Mouse (Mus musculus): ENCODE results near the gene Poc1a.

The Poc1a gene

DNA sequence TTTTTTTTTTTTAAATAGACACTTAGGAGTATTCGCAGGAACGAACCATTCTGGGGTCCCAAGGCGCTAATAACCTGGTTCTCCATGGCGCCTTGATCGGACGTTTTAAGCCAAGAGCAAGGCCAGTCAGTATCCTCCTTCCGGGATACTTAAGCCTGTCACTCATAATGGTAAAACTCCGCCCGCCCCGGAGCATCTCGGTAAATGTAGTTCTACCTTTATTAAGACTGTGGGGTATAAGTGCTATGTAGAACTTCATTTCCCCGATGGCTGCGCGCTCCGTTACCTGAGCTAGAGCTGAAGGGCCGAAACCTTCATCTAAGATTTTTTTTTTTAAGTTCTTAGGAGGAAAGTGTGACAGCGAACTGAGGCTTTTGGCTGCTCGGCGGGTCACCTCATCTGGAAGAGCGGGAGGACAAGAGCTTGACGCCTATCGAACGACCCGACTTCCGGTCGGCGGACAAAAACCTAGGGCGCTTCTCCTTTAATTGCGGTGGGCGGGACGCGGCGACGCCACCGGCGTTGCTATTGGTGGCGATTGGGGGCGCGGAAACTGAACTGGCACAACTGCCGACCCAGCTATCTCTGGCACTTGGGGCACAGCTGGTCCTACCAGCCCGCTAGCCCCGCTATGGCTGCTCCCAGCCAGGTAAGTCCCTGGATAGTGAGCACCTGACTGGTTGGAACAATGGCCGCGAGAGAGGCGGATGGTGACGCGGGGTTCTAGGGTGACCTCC lies at the start of gene Poc1a:
Gene Poc1a (plus strand): TSS at position 254 of the 737 bp plus-strand sequence.
- DNase-seq = peak; percentile 94 to 97

DNA sequence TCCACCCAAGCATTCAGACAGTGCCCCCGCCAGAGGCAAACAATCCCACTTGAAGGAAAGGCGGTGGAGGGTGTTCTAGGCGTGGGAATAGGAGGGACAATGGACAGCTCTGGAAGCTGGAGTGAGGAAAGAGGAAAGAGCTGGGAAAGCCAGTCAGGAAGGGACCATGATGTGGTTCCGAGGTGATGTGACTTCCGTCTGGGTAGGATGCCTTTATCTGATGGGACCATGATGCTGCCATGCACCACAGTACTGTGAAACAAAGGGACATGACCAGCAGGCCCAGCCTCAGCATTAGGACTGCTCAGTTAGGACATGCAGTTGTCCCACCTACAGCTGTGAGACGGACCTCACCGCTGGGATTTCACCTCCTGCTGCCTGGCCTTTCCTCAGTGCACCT lies 49.6 kb upstream of the Poc1a start:
- DNase-seq = no peak

DNA sequence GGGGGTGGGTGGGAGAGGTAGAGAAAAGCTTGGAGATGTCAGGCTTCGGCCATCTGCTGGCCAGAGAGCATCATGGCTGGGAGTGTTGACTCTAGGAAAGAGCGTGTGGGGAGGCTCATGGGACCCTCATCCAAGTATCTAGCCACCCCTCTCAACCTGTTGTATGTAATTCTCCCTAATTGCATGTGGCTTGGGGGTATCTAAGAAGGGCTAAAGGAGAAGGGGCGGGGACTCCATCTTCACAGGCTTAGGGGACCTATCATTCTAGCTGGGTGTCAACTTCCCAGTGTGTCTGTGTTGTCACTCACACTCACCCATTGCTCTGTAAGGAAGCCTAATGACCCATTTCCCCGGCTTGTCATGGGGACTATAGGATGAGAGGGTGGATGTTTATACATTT lies 49.0 kb upstream of the Poc1a start:
- DNase-seq = no peak

GRCm38 (mm10) chr9:106232956-106233355 lies 47.9 kb upstream of the Poc1a start:
- DNase-seq = no peak

DNA sequence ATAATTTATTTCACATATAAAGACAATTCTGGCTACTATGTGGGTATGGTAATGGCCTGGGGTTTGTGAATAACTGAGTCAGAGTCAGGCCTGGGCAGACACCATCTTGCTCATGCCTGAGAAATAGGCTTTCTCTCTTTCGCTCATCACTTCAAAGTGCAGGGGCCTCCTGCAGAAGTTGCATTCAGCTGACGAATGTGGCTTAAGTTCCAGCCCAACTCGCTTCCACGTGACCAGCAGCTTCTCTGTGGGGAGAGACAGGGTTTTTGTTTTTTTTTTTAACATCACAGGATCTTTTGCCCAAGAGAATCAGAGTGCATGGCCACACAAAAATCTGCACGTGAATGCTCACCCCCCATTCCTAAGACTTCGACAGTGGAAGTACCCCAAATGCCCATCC lies 46.9 kb upstream of the Poc1a start:
- DNase-seq = no peak

DNA sequence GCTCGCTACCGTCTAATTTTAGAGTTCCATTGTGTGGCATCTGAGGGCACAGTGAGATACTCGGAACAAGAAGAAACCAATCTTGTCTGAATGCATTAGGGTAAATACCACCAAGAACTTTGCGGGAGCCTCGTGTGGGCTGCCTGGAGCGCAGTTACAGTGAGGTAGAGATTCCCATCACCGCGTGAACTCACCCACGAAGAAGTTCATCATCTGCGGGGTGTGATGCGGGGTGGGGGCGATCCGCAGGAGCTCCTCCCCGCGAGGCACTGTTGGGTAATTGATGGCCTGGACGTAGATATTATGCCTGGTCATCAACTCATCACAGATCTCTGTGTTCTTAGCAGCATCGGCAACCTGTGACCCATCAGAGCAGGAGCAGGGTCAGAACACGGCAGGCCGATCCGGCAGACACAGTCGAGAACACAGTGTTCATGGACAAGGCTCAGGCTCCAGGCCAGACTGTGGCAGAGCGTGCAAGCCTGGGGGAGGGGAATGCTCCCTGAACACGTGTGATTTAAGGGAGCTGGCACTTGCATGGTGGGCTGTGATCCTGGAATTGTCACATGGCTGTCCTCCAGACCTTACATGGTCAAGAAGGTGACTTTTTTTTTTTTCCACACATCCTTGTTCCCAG lies 45.5 kb upstream of the Poc1a start:
- peak; percentile 81 to 88 for DNase-seq

DNA sequence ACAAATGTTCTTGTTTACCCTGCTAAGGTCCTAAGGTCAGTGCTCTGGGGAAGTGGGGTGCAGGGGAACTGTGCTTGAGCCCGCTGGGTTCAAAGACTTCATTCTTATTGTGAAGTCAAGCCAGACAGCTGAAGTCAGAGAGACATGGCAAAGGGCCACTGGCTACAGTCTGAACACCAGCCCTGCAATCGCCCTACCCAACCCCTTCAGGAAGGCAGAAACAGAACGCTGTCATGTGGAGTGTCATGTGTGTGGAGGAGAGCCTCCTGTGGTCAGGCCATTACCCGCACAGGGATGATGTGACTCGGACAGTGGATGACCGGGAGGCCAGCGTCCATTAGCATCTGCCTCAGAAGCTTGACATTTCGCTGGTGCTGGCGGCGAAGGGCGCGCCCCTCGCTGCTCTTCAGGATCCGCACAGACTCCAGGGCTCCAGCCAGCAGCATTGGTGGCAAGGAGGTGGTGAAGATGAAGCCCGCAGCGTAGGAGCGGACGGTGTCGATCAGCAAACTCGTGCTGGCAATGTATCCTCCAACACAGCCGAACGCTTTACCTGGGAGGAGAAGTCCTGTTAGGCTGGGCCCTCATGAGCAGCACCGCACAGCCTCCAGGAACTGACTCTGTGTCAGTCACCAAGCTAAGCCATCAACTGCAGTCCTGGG lies 44.6 kb upstream of the Poc1a start:
- peak; percentile 79 to 88 for DNase-seq

- DNase-seq = peak; percentile 53 to 82
Measured at GRCm38 (mm10) chr9:106236818-106237211, 44.0 kb upstream of the Poc1a start.

GRCm38 (mm10) chr9:106237401-106237800 lies 43.5 kb upstream of the Poc1a start:
- DNase-seq = no peak

DNA sequence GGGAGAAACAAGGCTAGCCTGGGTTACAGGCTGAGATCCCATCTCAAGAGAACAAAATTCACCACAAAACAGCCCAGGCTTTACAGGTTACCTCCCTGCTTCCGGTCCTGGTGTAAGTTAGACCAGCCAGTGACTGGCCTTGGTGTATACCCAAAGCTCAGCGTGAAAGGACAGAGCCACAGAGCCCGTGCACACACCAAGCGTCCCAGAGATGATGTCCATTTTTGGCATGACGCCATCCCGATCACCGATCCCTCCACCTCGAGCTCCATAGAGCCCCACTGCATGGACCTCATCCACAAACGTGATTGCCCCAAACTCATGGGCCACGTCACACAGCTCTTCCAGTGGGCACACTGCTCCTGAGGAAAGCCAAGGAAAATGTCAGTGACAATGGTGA lies 43.0 kb upstream of the Poc1a start:
- no peak for DNase-seq

GRCm38 (mm10) chr9:106241541-106242164 lies 39.2 kb upstream of the Poc1a start:
- DNase-seq = peak; percentile 80 to 86

GRCm38 (mm10) chr9:106242813-106243488 lies 37.9 kb upstream of the Poc1a start:
- peak in 1 of 2 experiments; percentile 50 for DNase-seq

DNA sequence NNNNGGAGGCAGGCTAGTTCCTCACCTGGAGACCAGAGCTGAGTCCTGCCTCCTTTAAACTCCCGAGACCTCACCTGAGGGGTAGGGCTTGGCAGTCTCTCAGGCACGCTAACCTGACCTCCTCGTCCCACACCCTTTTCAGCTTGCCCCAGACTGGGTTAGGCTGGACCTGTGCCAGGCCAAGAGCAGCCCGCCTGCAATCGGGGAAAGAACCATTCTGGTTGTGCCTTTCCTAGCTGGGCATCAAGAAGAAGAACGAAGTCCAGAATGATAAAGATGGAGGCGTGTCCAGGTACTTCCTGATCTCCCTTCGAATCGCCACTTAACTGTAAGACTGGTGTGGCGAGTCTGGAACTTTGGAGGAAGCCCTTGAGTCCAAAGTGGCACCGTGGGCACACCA lies 31.3 kb upstream of the Poc1a start:
- DNase-seq = peak in 1 of 2 experiments; percentile 58

DNA sequence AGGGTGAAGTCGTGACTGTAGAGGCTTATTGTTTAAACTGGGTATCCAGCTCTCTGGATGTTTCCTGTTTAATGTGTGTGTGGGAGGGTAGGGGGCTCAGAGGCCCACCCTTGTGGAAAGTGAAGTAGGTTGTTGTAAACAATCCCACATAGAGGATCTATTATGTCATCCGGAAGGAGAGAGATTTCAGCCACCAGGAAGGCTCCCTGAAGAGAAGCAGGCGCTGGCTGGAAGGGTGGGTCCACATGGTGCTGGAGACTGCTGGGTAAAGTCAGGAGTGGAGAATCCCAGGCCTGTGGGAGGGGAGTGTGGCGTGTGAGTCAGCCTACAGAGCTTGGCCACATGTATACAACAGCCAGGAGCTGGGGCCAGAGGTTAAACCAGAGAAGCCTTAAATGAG lies 30.6 kb upstream of the Poc1a start:
- no peak for DNase-seq

DNA sequence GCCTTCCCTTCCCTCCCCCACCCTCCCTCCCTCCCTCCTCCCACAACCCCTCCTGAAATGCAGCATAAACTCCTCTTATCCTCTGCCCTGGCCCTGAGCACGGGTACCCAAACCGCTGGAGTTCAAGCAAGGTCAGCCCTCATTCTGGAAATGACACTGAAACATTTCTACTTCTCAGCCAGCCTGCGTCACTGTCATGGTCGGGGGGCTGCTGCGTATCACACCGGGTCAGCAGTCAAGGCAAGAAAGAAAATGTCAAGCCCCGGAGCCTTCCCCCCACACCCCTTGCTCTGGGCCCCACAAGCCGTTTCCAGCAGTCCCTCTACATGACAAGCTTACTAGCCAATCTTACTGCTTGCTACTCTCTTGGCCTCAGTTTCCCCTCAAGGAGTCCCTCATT lies 29.8 kb upstream of the Poc1a start:
- no peak for DNase-seq

DNA sequence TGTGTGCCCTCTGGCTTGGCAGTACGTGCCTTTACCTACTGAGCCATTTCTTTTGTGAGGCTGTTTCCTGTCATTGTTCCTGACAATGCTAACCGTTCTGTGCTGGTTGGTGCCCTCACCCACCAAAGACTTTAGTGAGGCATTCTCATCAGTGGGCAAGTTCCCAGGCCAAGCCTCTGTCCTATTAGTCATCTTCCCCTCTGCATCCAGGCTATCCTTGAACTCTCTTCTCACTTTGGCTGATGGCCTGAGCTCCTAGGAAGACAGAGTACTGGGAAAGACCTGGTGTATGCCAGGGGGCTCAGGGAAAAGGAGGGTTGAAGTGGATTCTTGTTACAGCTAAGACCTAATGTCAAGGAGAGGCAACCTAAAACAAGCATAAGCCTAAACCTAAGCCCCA lies 26.9 kb upstream of the Poc1a start:
- no peak for DNase-seq

GRCm38 (mm10) chr9:106258412-106258811 lies 22.4 kb upstream of the Poc1a start:
- DNase-seq = no peak

GRCm38 (mm10) chr9:106258990-106259389 lies 21.9 kb upstream of the Poc1a start:
- no peak for DNase-seq

- DNase-seq = no peak
Measured at GRCm38 (mm10) chr9:106261058-106261457, 19.8 kb upstream of the Poc1a start.

DNA sequence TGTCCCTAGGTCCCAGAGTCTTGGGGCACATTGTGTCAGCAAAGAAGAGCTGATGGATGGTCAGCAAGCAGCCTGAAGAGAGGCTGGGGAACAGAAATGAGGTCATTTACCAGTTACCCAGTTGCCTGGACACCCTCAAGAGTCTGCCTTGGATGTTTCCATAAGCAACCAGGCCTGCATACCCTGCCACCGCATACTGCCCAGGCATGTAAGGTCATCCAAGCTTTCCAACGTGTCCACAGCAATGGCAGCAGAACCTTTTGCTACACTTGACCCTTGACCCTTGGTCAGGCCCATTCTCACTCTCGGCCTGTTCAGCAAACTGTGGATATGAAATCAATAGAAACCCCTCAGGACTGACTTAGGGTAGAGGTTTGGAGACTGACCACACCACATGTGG lies 19.4 kb upstream of the Poc1a start:
- no peak for DNase-seq

DNA sequence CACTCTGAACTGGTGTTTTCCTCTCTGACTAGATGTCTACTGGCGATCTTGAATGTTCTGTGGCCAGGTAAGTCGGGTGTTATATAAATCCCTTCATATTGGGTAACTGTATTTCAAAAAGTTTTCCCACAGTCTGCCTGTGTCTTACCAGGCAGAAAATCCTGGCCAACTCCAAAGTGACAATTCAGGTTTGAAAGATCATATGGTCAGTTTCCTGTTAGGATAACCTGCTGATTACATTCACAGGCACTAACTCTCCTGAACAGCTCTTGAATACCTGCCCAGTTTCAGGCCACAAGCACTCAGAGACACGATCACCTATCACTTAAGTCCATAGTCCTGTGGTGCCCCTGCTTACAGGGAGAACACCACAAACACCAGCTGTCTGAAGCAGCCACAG lies 18.8 kb upstream of the Poc1a start:
- DNase-seq = no peak

GRCm38 (mm10) chr9:106263381-106263924 lies 17.4 kb upstream of the Poc1a start:
- DNase-seq = no peak

Measured in kidney, postnatal 36 days (tissue).